ENCODE assay signal across 16 mouse cellular contexts in genomic region chr9:16147735-16148134, GRCm38 (mm10).
DNase-seq lines count a peak whose midpoint lies in the region; ATAC-seq lines count a peak whose summit lies in the region.
"Had no signal": no experiment of that assay in that cellular context is flagged by ENCODE, and none has a peak within 500 bp of the region (broad histone marks: within the 10 kb centered on the region; RNA-seq: fewer than 3 reads in every experiment).

No protein-coding gene starts in this region.

- H3K4me2 ChIP-seq in forebrain, embryonic 11.5 days (ENCODE audit: low read depth, low read length, severe bottlenecking) = no peak overlapping the region
- H3K4me2 ChIP-seq in hindbrain, embryonic 13.5 days = no peak overlapping the region
- H3K4me2 ChIP-seq in midbrain, embryonic 14.5 days (ENCODE audit: low read length) = no peak overlapping the region
- no peak overlapping the region for H3K4me2 ChIP-seq in kidney, embryonic 15.5 days
- H3K4me2 ChIP-seq: limb, embryonic 15.5 days had no signal

- no peak overlapping the region for H3K9ac ChIP-seq in forebrain, embryonic 11.5 days (ENCODE audit: low read length)
- no peak overlapping the region for H3K9ac ChIP-seq in hindbrain, embryonic 13.5 days
- no peak overlapping the region for H3K9ac ChIP-seq in midbrain, embryonic 14.5 days (replicated peaks; ENCODE audit: low read length)
- no peak overlapping the region for H3K9ac ChIP-seq in kidney, embryonic 15.5 days
- H3K9ac ChIP-seq: limb, embryonic 15.5 days had no signal

- WGBS in forebrain, embryonic 11.5 days = 15% methylated on average over 1 of the region's 1 CpGs
- 28% methylated on average over 1 of the region's 1 CpGs for WGBS in forebrain, embryonic 10.5 days
- 13% methylated on average over 1 of the region's 1 CpGs for WGBS in hindbrain, embryonic 13.5 days
- 6% methylated on average over 1 of the region's 1 CpGs for WGBS in midbrain, embryonic 14.5 days
- WGBS in kidney, embryonic 15.5 days = 75% methylated on average over 1 of the region's 1 CpGs

- no peak overlapping the region for H3K27ac ChIP-seq in forebrain, embryonic 11.5 days (ENCODE audit: low read depth, low read length)
- H3K27ac ChIP-seq in forebrain, embryonic 10.5 days = no peak overlapping the region
- H3K27ac ChIP-seq in hindbrain, embryonic 13.5 days = no peak overlapping the region
- H3K27ac ChIP-seq in midbrain, embryonic 14.5 days (replicated peaks; ENCODE audit: low read depth, low read length) = no peak overlapping the region
- no peak overlapping the region for H3K27ac ChIP-seq in kidney, embryonic 15.5 days
- H3K27ac ChIP-seq: gastrocnemius, adult 2 months; heart, embryonic 10.5 days; limb, embryonic 15.5 days had no signal

- ATAC-seq in forebrain, embryonic 11.5 days (replicated peaks; ENCODE audit: low FRiP score) = peak; percentile 85
- peak; percentile 59 for ATAC-seq in hindbrain, embryonic 13.5 days (ENCODE audit: low FRiP score)
- no peak for ATAC-seq in midbrain, embryonic 14.5 days (ENCODE audit: low FRiP score, low TSS enrichment)
- ATAC-seq in megakaryocyte-erythroid progenitor cell, adult 5-6 weeks (replicated peaks; ENCODE audit: low FRiP score, low TSS enrichment, poor library complexity, severe bottlenecking) = no peak
- ATAC-seq in kidney, embryonic 15.5 days (replicated peaks; ENCODE audit: low FRiP score) = no peak
- ATAC-seq: intestine, postnatal 0 days had no signal

- H3K9me3 ChIP-seq in forebrain, embryonic 11.5 days (ENCODE audit: control insufficient read depth, low read length) = no peaks in the 10 kb centered on the region
- H3K9me3 ChIP-seq in forebrain, embryonic 10.5 days = no peaks in the 10 kb centered on the region
- H3K9me3 ChIP-seq in hindbrain, embryonic 13.5 days = no peaks in the 10 kb centered on the region
- no peaks in the 10 kb centered on the region for H3K9me3 ChIP-seq in midbrain, embryonic 14.5 days (ENCODE audit: control insufficient read depth, low read length)
- H3K9me3 ChIP-seq in kidney, embryonic 15.5 days (replicated peaks) = no peaks in the 10 kb centered on the region
- H3K9me3 ChIP-seq: heart, embryonic 10.5 days; limb, embryonic 15.5 days had no signal

- DNase-seq in forebrain, embryonic 11.5 days (ENCODE audit: low spot score) = no peak
- DNase-seq in forebrain, embryonic 10.5 days (ENCODE audit: extremely low spot score, low spot score) = no peak
- peak; percentile 53 for DNase-seq in midbrain, embryonic 14.5 days
- no peak for DNase-seq in right cerebral cortex, postnatal 14 days
- no peak for DNase-seq in gastrocnemius, postnatal 4 days (ENCODE audit: low spot score in 2 of 2)
- DNase-seq: cerebellum, adult 9-10 months; gastrocnemius, adult 2 months; kidney, postnatal 36 days; lung, adult 18-20 months had no signal

- no peak overlapping the region for H3K4me3 ChIP-seq in forebrain, embryonic 11.5 days (ENCODE audit: low read depth, low read length)
- H3K4me3 ChIP-seq in forebrain, embryonic 10.5 days = no peak overlapping the region
- no peak overlapping the region for H3K4me3 ChIP-seq in hindbrain, embryonic 13.5 days
- no peak overlapping the region for H3K4me3 ChIP-seq in midbrain, embryonic 14.5 days (replicated peaks; ENCODE audit: low read depth, low read length)
- H3K4me3 ChIP-seq in kidney, embryonic 15.5 days (replicated peaks) = no peak overlapping the region
- H3K4me3 ChIP-seq: gastrocnemius, adult 2 months; heart, embryonic 10.5 days; limb, embryonic 15.5 days had no signal

- no peaks in the 10 kb centered on the region for H3K27me3 ChIP-seq in forebrain, embryonic 11.5 days (ENCODE audit: control insufficient read depth, insufficient read depth, low read length)
- H3K27me3 ChIP-seq in forebrain, embryonic 10.5 days (ENCODE audit: poor library complexity, severe bottlenecking) = no peaks in the 10 kb centered on the region
- H3K27me3 ChIP-seq in hindbrain, embryonic 13.5 days = no peaks in the 10 kb centered on the region
- H3K27me3 ChIP-seq in midbrain, embryonic 14.5 days (ENCODE audit: control insufficient read depth, insufficient read depth, low read length) = no peaks in the 10 kb centered on the region
- H3K27me3 ChIP-seq in kidney, embryonic 15.5 days = no peaks in the 10 kb centered on the region
- H3K27me3 ChIP-seq: CH12.LX; limb, embryonic 15.5 days had no signal

- H3K36me3 ChIP-seq in forebrain, embryonic 11.5 days (ENCODE audit: control insufficient read depth, insufficient read depth, low read length) = no peaks in the 10 kb centered on the region
- H3K36me3 ChIP-seq in forebrain, embryonic 10.5 days (replicated peaks) = no peaks in the 10 kb centered on the region
- no peaks in the 10 kb centered on the region for H3K36me3 ChIP-seq in hindbrain, embryonic 13.5 days
- no peaks in the 10 kb centered on the region for H3K36me3 ChIP-seq in midbrain, embryonic 14.5 days (ENCODE audit: control insufficient read depth, insufficient read depth, low read length)
- no peaks in the 10 kb centered on the region for H3K36me3 ChIP-seq in kidney, embryonic 15.5 days
- H3K36me3 ChIP-seq: heart, embryonic 10.5 days; limb, embryonic 15.5 days had no signal

- no peaks in the 10 kb centered on the region for H3K4me1 ChIP-seq in forebrain, embryonic 11.5 days (replicated peaks; ENCODE audit: control insufficient read depth, insufficient read depth, low read length)
- peaks cover 19% of the 10 kb centered on the region for H3K4me1 ChIP-seq in forebrain, embryonic 10.5 days
- peaks cover 14% of the 10 kb centered on the region for H3K4me1 ChIP-seq in hindbrain, embryonic 13.5 days (replicated peaks)
- H3K4me1 ChIP-seq in midbrain, embryonic 14.5 days (ENCODE audit: control insufficient read depth, insufficient read depth, low read length) = peaks cover 4% of the 10 kb centered on the region; the same call in 1 of the 2 replicates
- peaks cover 2% of the 10 kb centered on the region; the same call in 1 of the 2 replicates for H3K4me1 ChIP-seq in kidney, embryonic 15.5 days
- H3K4me1 ChIP-seq: heart, embryonic 10.5 days had no signal

Comparison
In these comparisons a context has a peak if more than half of its experiments do, and no peak if none do; other contexts are left out.
1. ATAC-seq: peak in forebrain, embryonic 11.5 days (single experiment) and hindbrain, embryonic 13.5 days (single experiment); none in midbrain, embryonic 14.5 days (single experiment), megakaryocyte-erythroid progenitor cell, adult 5-6 weeks (single experiment) and kidney, embryonic 15.5 days (single experiment).